Mouse (Mus musculus): ENCODE measurements around the gene Kif16b. TPM values are rescaled to one million over a fixed set of nuclear protein-coding genes. Genes with fewer than 3 reads are reported as not detected.
A peak's percentile ranks its signal among the peaks of the same experiment; 100 is the strongest.
"Not testable (repeated sequence)": the region's sequence is repeated elsewhere in the genome, so short reads cannot be mapped to it uniquely, and the experiment has no call there.

Kif16b gene
- polyA plus RNA-seq, 1 experiment from 2014 or later = 3.7 TPM

DNA sequence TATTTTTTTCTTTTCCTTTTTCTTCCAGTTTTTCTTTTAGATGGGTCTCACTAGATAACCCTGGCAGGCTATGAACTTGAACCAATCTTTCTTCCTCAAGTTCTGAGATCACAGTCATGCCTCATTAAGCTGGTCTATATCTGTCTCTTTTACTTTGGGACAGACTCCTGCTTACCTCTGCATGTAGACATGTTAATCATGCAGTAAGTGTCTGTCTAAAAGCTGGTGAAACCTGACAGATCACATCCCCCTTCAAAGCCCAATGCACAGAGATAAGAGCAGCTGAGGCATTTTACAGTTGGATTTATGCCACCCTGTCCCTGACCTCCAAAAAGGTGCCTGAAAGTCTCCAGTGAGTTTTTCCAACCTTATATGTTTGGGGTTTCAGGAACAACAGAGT lies 310.4 kb downstream of the Kif16b start:
- no peak overlapping the region for H3K9ac ChIP-seq (replicated peaks)
- no peak for ATAC-seq (replicated peaks)

DNA sequence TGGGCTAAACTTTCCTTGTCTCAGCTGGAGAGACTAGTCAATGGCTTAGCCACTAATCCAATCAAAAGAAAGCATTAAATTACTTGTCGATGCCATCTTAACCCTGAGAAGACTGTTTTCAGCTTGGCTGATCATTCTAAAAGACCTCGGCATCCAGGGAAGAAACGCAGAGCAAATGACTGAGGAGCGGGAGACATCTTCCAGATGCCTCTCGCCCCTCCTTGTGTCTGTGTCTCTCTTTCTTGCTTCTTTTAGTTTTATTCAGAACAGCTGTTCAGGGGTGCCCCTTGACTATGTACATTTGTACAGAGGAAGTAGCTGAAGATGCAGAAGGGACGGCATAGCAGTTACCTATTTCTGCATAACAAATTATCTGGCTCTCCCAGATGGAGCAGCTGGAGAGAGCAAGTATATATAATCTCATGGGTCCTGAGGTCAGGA lies 311.0 kb downstream of the Kif16b start:
- Histone ChIP-seq H3K36me3 (no peaks in the 10 kb centered on the region), H3K4me3 (no peak overlapping the region), H3K27me3 (no peaks in the 10 kb centered on the region), H3K4me1 (peaks cover 11% of the 10 kb centered on the region), H3K9me3 (no peaks in the 10 kb centered on the region), H3K9ac (replicated peaks) (no peak overlapping the region), H3K4me2 (replicated peaks) (no peak overlapping the region), H3K27ac (replicated peaks) (no peak overlapping the region)
- 9% methylated on average over 6 of the region's 6 CpGs for WGBS
- ATAC-seq (replicated peaks) = peak; percentile 19; the same call in 1 of the 2 replicates

More for the DNA sequence above, 310.4 kb downstream of the Kif16b start:
- no peaks in the 10 kb centered on the region for H3K9me3 ChIP-seq
- H3K27me3 ChIP-seq = no peaks in the 10 kb centered on the region
- H3K4me3 ChIP-seq = no peak overlapping the region
- H3K4me1 ChIP-seq = peaks cover 11% of the 10 kb centered on the region
- H3K36me3 ChIP-seq = no peaks in the 10 kb centered on the region
- H3K27ac ChIP-seq (replicated peaks) = no peak overlapping the region
- no peak overlapping the region for H3K4me2 ChIP-seq (replicated peaks)

GRCm38 (mm10) chr2:142589403-142590283 lies 311.7 kb downstream of the Kif16b start:
- H3K4me1 ChIP-seq = peaks cover 11% of the 10 kb centered on the region
- H3K27me3 ChIP-seq = no peaks in the 10 kb centered on the region
- H3K36me3 ChIP-seq = no peaks in the 10 kb centered on the region
- peak; percentile 64 for ATAC-seq (replicated peaks)
- no peak overlapping the region for H3K4me2 ChIP-seq (replicated peaks)
- H3K27ac ChIP-seq (replicated peaks) = no peak overlapping the region
- H3K9me3 ChIP-seq = no peaks in the 10 kb centered on the region
- 8% methylated on average over 14 of the region's 14 CpGs for WGBS
- no peak overlapping the region for H3K4me3 ChIP-seq
- no peak overlapping the region for H3K9ac ChIP-seq (replicated peaks)

GRCm38 (mm10) chr2:142585845-142586244 lies 315.5 kb downstream of the Kif16b start:
- 92% methylated on average over 5 of the region's 5 CpGs for WGBS
- Histone ChIP-seq H3K27ac (replicated peaks) (no peak overlapping the region), H3K9me3 (no peaks in the 10 kb centered on the region), H3K9ac (replicated peaks) (no peak overlapping the region), H3K4me2 (replicated peaks) (no peak overlapping the region), H3K4me1 (peaks cover 11% of the 10 kb centered on the region), H3K36me3 (no peaks in the 10 kb centered on the region), H3K4me3 (no peak overlapping the region), H3K27me3 (no peaks in the 10 kb centered on the region)
- ATAC-seq (replicated peaks) = no peak

DNA sequence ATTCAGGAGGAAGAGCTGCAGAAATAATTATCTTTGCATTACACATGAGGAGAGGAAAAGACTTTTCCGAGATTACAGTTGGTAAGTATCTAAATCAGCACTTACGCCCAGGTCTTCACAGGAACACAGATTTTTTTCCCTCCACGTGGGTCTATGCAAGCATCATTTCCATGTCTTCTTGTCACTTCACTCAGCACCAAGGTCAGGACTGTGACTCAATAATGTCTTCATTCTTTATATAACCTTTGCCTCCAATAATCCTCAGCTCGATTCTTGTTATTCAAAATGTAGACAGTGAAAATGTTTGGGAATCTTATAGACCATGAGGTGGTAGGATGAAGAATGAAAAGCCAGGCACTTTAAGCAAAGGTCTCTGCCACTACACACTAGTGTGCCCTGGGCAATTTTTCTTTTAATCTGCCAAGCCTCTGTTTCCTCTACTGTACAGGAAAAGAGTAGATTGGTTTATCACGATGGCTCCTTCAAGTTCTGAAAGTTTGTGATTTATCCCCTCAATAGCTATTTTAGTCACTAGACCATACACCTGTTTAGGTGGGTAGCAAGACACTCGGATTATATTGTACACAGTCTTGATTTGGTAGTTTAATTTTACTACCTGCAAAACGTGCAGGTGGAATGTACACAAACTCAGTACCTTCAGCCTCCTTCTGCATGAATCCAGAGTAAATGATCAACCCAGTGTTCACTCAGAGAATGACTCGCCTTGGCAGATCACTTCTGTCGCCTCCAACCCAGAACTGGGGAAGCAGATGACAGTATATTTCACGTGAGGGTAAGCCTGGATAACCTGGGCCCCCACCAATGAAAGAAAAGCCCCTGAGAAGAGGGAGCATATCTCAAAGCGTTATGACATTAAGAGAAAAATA lies 316.2 kb downstream of the Kif16b start:
- Histone ChIP-seq H3K4me1 (peaks cover 9% of the 10 kb centered on the region), H3K27me3 (no peaks in the 10 kb centered on the region), H3K9me3 (no peaks in the 10 kb centered on the region), H3K4me3 (no peak overlapping the region), H3K27ac (replicated peaks) (no peak overlapping the region), H3K36me3 (no peaks in the 10 kb centered on the region), H3K9ac (replicated peaks) (no peak overlapping the region), H3K4me2 (replicated peaks) (no peak overlapping the region)
- no peak for ATAC-seq (replicated peaks)
- 89% methylated on average over 11 of the region's 11 CpGs for WGBS

DNA sequence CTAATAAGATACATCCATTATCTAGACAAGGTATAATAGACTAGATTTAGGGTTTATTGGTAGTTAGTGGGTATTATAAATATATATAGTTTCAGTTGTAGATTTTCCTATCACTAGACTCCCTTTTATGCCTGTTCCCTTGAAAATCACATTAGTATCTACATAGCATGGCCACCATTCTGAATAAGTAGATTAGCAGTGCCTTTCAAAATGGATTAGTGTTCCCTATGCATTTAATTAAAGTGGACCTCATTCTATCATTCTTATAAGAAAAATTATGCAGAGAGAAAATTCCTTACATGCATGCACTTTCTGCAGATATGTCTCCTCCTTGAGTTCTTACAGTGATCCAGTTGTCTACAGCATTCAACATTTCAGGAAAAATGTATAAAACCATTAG lies 320.9 kb downstream of the Kif16b start:
- no peaks in the 10 kb centered on the region for H3K27me3 ChIP-seq
- ATAC-seq (replicated peaks) = no peak

GRCm38 (mm10) chr2:142577414-142577813 lies 323.9 kb downstream of the Kif16b start:
- H3K27ac ChIP-seq (replicated peaks); H3K36me3 ChIP-seq; H3K4me1 ChIP-seq; ATAC-seq (replicated peaks); H3K9ac ChIP-seq (replicated peaks); H3K4me2 ChIP-seq (replicated peaks); H3K4me3 ChIP-seq; H3K27me3 ChIP-seq; H3K9me3 ChIP-seq: not testable (repeated sequence)
- 81% methylated on average over 9 of the region's 9 CpGs for WGBS

More for the DNA sequence above, 320.9 kb downstream of the Kif16b start:
- H3K36me3 ChIP-seq = no peaks in the 10 kb centered on the region
- no peak overlapping the region for H3K4me2 ChIP-seq (replicated peaks)
- H3K9me3 ChIP-seq = no peaks in the 10 kb centered on the region
- no peaks in the 10 kb centered on the region for H3K4me1 ChIP-seq
- no peak overlapping the region for H3K4me3 ChIP-seq
- H3K27ac ChIP-seq (replicated peaks) = no peak overlapping the region
- H3K9ac ChIP-seq (replicated peaks) = no peak overlapping the region

GRCm38 (mm10) chr2:142569771-142570170 lies 331.6 kb downstream of the Kif16b start:
- Histone ChIP-seq H3K9me3 (no peaks in the 10 kb centered on the region), H3K4me1 (no peaks in the 10 kb centered on the region), H3K4me3 (no peak overlapping the region), H3K36me3 (no peaks in the 10 kb centered on the region), H3K4me2 (replicated peaks) (no peak overlapping the region), H3K9ac (replicated peaks) (no peak overlapping the region), H3K27me3 (no peaks in the 10 kb centered on the region), H3K27ac (replicated peaks) (no peak overlapping the region)
- WGBS = 66% methylated on average over 8 of the region's 8 CpGs
- no peak for ATAC-seq (replicated peaks)

Other genes starting within 250 kb of the Kif16b start
- gene Snrpb2, start 161.5 kb upstream of the Kif16b start, polyA plus RNA-seq (2015; fragmentation: Nextera tagmentation; extraction: Ambion mirVana) = 74.6 and 74.7 TPM in 2 replicates
- gene Otor, start 176.9 kb upstream of the Kif16b start, polyA plus RNA-seq (2015; fragmentation: Nextera tagmentation; extraction: Ambion mirVana) = 0.42 and 0.93 TPM in 2 replicates